Mouse (Mus musculus) midbrain, embryonic 13.5 days (tissue): ENCODE data around the gene Igtp. TPM values are rescaled to one million over a fixed set of nuclear protein-coding genes. Genes with fewer than 3 reads are reported as not detected.
"Not testable (repeated sequence)": the region's sequence is repeated elsewhere in the genome, so short reads cannot be mapped to it uniquely, and the experiment has no call there.

Experiments used
- ATAC-seq: fragments of 200-750 bp; cut with Nextera tagmentation; 2 replicates; pipeline ENCODE4 v1.8.0; 2017; ENCODE audit warnings: mild to moderate bottlenecking, moderate TSS enrichment, moderate library complexity
- H3K27ac ChIP-seq: fragments of 300-500 bp; sonication (generic); 2 replicates; pipeline ENCODE4 v1.5.1; 2015; ENCODE audit warnings: inconsistent platforms, mild to moderate bottlenecking, moderate library complexity
- H3K27me3 ChIP-seq: fragments of 300-500 bp; sonication (generic); 2 replicates; pipeline ENCODE4 v1.6.1; 2015; ENCODE audit warnings: mild to moderate bottlenecking, inconsistent platforms
- H3K36me3 ChIP-seq: fragments of 300-500 bp; sonication (generic); 2 replicates; pipeline ENCODE4 v1.6.1; 2015; ENCODE audit warnings: mild to moderate bottlenecking, inconsistent platforms
- H3K4me1 ChIP-seq: fragments of 300-500 bp; sonication (generic); replicated peaks from 2 replicates; pipeline ENCODE4 v1.6.1; 2015; ENCODE audit warnings: inconsistent platforms
- H3K4me2 ChIP-seq: fragments of 300-500 bp; sonication (generic); replicated peaks from 2 replicates; pipeline ENCODE4 v1.6.1; 2015; ENCODE audit warnings: moderate library complexity, mild to moderate bottlenecking, inconsistent platforms
- H3K4me3 ChIP-seq: fragments of 300-500 bp; sonication (generic); replicated peaks from 2 replicates; pipeline ENCODE4 v1.5.1; 2015; ENCODE audit warnings: mild to moderate bottlenecking, inconsistent platforms
- H3K9ac ChIP-seq: fragments of 300-500 bp; sonication (generic); replicated peaks from 2 replicates; pipeline ENCODE4 v1.6.1; 2015; ENCODE audit warnings: mild to moderate bottlenecking, inconsistent platforms
- H3K9me3 ChIP-seq: fragments of 300-500 bp; sonication (generic); 2 replicates; pipeline ENCODE4 v1.6.1; 2016; ENCODE audit warnings: mild to moderate bottlenecking, inconsistent platforms
- WGBS: fragments of 180-500 bp; shearing (Covaris S2); methylation state at CpG from one replicate; pipeline ENCODE4 v1.1.7; 2015; 5-methylcytosine and 5-hydroxymethylcytosine counted together
- polyA plus RNA-seq: library from polyadenylated mRNA; unstranded; fragments of >200 nt; fragmentation: Nextera tagmentation; extraction: Ambion mirVana; gene quantifications from 2 replicates; pipeline ENCODE4 v1.2.1, GENCODE M21; 2015

Gene Igtp
- polyA plus RNA-seq, 1 experiment from 2014 or later: 1.3 TPM

DNA sequence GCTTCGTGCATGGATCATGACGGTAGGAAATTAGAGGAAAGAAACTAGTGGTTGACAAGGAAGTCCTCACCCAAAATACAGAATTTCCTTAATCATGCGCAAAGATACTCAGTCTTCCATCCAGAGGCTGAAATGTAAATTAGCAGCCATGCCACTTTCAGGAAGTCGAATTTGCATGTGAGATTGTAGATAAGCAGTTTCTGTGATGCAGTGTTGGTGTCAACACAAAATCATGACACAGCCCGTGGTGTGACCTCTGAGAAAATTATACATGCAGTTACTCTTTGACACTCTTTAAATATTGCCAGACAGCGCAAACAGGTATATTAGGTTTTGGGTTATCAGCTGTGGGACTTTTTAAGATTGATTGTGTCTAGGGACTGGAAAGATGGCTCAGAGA, 9.7 kb upstream of the Igtp start:
- no peaks in the 10 kb centered on the region for H3K9me3 ChIP-seq
- no peak overlapping the region for H3K27ac ChIP-seq
- no peaks in the 10 kb centered on the region for H3K27me3 ChIP-seq
- H3K4me2 ChIP-seq: no peak overlapping the region
- ATAC-seq: no peak
- H3K4me1 ChIP-seq: no peaks in the 10 kb centered on the region
- no peak overlapping the region for H3K4me3 ChIP-seq
- no peak overlapping the region for H3K9ac ChIP-seq
- 96% methylated on average over 6 of the region's 6 CpGs for WGBS
- H3K36me3 ChIP-seq: no peaks in the 10 kb centered on the region

DNA sequence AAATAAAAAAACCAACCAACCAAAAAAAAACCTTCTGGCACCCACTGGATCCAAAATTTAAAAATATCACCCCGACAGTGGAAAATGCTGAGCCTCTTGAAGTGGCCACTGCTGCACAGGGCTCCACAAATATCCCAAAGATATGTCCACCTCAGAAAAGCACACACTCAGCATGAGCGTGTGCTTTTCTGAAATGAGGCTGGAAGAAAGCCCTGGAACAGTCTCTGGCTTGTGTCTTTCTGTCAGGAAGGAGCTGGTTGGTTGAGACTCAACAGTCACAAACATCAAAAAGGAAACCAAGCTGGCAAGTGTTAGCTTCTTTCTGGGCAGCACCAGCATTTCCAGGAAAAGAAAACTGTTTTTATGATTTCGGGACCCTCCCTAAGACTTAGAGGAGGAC, 6.0 kb upstream of the Igtp start:
- Histone ChIP-seq H3K27ac (no peak overlapping the region), H3K9ac (no peak overlapping the region), H3K9me3 (no peaks in the 10 kb centered on the region), H3K27me3 (no peaks in the 10 kb centered on the region), H3K4me1 (no peaks in the 10 kb centered on the region), H3K4me2 (no peak overlapping the region), H3K4me3 (no peak overlapping the region), H3K36me3 (no peaks in the 10 kb centered on the region)
- no peak for ATAC-seq
- whole genome bisulfite sequencing: 86% methylated on average over 3 of the region's 3 CpGs

DNA sequence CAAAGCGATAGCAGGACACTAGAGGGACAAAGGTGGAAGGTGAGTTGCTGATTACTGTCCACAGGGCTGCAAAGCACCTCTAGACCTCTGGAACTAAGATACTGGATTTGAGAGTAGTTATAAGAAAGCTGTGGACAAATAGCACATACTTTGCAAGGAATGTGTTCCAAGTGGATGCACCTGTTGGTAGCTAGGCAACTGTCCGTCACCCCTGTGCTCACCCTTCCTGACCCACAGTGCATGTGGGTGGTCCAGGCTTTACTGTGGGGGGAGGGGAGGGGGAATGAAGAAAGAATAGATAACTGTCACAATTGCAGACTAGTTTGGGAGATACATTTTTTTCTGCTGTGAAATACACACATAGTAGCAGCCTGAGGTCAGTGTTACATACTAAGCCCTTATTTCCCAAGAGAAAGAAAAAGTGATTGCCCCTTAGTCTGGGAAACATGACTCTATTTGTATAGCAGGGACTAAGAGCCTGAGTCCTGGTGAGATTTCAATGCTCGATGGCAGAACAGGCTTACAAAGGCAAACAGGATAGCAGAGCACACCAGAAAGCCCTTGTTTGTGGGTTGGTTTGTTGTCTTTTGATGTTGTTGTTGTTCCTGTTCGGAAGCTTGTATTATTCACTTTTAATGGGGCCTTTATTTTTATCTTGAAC, 5.4 kb upstream of the Igtp start:
- Histone ChIP-seq H3K27ac (no peak overlapping the region), H3K4me2 (no peak overlapping the region), H3K27me3 (no peaks in the 10 kb centered on the region), H3K9me3 (no peaks in the 10 kb centered on the region), H3K9ac (no peak overlapping the region), H3K4me1 (peaks cover under 1% of the 10 kb centered on the region; the same call in 1 of the 2 replicates), H3K36me3 (no peaks in the 10 kb centered on the region), H3K4me3 (no peak overlapping the region)
- WGBS: 39% methylated on average over 4 of the region's 4 CpGs
- ATAC-seq: no peak

DNA sequence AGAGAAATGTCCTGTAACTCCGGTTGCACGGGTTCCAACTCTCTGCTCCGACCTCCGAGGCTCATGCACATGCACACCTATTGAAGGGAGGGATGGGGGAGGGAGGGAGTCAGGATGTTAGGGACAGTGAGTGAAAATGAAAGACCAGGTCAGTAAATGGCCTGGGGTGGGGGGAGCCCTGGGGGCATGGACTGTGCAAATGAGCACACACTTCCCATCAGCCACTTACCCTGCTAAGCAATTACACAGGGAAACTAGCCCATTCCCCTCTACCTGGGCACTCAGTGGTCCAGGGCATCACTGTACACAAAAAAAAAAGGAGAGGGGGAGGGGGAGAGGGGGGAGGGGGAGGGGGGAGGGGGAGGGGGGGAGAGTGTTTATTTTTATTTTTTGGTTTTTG, 693 bp upstream of the Igtp start:
- H3K27ac ChIP-seq: no peak overlapping the region
- ATAC-seq: no peak
- no peak overlapping the region for H3K4me3 ChIP-seq
- no peaks in the 10 kb centered on the region for H3K9me3 ChIP-seq
- H3K36me3 ChIP-seq: no peaks in the 10 kb centered on the region
- peak overlapping the region; percentile 55; the same call in 1 of the 2 replicates for H3K4me2 ChIP-seq
- no peak overlapping the region for H3K9ac ChIP-seq
- WGBS: 90% methylated on average over 4 of the region's 4 CpGs
- H3K27me3 ChIP-seq: no peaks in the 10 kb centered on the region
- peaks cover 4% of the 10 kb centered on the region; the same call in 1 of the 2 replicates for H3K4me1 ChIP-seq

DNA sequence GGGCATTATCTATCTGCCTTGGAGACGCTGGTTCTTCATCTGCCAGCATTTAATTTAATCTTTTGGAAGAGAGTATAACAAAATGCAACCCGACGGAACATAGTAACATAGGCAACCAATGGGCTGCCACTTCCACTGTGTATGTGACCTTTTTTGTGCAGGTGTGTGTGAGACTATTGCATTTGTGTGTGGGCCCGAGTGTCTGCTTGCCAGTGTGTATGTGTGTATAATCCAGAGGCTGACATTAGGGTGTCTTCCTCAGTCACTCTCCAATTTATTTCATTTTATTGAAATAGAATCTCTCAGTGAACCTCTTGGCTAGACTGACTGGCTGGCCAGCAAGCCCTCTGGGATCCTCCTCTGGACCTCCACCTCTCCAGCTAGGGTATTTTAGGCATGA, 870 bp downstream of the Igtp start:
- no peaks in the 10 kb centered on the region for H3K9me3 ChIP-seq
- H3K4me1 ChIP-seq: peaks cover 4% of the 10 kb centered on the region; the same call in 1 of the 2 replicates
- no peak overlapping the region for H3K27ac ChIP-seq
- 96% methylated on average over 4 of the region's 4 CpGs for WGBS
- H3K4me3 ChIP-seq: no peak overlapping the region
- no peaks in the 10 kb centered on the region for H3K36me3 ChIP-seq
- H3K4me2 ChIP-seq: no peak overlapping the region
- no peak for ATAC-seq
- no peaks in the 10 kb centered on the region for H3K27me3 ChIP-seq
- H3K9ac ChIP-seq: no peak overlapping the region

DNA sequence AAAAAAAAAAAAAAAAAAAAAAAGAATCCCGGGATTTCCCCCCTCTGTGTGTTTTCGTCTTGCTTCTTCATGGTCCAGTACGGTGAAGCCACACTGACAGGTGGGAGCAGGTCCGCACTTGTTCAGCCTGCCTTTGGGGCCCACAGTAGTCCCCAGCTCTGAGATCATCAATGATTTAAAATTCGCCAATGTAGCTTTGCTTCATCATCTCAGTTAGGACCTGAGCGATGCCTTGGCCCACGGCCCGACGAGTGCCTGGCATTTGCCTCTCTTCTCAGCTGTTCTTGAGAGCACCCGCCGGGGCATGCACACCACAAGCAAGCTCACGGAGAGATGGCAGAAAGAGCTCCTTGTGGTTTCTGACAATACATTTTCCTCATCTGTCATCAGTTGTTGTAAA, 1.7 kb downstream of the Igtp start:
- H3K4me1 ChIP-seq: peaks cover 4% of the 10 kb centered on the region; the same call in 1 of the 2 replicates
- no peak overlapping the region for H3K4me3 ChIP-seq
- no peaks in the 10 kb centered on the region for H3K9me3 ChIP-seq
- WGBS: 89% methylated on average over 12 of the region's 12 CpGs
- H3K27ac ChIP-seq: no peak overlapping the region
- H3K36me3 ChIP-seq: no peaks in the 10 kb centered on the region
- no peak overlapping the region for H3K9ac ChIP-seq
- H3K27me3 ChIP-seq: no peaks in the 10 kb centered on the region
- H3K4me2 ChIP-seq: no peak overlapping the region
- no peak for ATAC-seq

DNA sequence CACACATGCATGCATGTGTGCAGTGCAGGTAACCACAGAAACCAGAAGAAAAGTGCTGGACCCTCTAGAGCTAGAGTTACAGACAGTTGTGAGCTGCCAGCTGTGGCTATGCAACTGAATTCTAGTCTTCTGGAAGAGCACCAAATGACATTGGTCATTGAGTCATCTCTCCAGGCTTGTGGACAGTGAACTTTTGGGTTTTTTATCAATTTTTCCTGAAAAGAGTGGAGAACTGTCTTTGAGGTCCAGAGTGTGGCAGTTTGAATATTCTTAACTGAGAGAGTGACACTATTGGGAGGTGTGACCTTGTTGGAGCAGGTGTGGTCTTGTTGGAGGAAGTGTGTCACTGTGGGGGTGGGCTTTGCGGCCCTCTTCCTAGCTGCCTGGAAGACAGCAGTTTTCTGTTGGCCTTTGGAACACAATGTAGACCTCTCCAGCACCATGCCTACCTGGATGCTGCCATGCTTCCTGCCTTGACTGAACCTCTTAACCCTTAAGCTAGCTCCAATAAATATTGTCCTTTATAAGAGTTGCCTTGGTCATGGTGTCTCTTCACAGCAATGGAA, 11.0 kb downstream of the Igtp start:
- no peak overlapping the region for H3K27ac ChIP-seq
- peaks cover 4% of the 10 kb centered on the region for H3K4me1 ChIP-seq
- H3K27me3 ChIP-seq: 0 out of 2 replicates have a peak, but pooled peaks cover 2% of the 10 kb centered on the region
- H3K9ac ChIP-seq: no peak overlapping the region
- H3K4me3 ChIP-seq: no peak overlapping the region
- 97% methylated on average over 1 of the region's 1 CpGs for WGBS
- H3K36me3 ChIP-seq: no peaks in the 10 kb centered on the region
- H3K9me3 ChIP-seq: no peaks in the 10 kb centered on the region
- no peak overlapping the region for H3K4me2 ChIP-seq
- no peak for ATAC-seq

DNA sequence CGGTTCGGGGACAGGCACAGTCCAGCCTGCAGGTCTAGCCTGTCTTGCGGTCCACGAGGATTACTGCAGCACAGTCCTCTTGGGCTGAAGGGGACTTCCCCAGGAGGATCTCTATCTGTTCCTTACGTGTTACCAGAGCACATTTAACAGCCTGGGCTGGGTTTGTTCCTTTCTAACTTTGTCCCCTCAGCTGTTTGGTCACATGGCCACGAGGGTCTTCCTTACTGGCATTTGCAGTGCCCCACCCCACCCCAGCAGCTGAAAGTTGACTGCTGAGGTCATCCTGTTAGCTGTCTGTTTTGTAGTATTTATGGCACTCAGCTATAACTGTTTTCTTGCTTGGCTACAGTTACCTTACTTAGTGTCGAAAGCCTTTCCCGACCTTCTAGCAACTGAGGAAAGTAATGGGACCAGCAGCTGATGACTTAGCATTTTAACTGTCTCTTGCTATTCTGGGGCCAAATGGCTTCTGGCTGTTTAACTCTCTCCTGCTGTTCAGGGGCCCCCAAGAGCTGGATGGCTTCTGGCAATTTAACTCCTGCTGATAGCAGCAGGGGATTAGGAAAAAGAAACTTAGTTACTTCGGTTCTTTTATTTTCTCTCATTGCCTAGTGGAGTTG, 11.8 kb downstream of the Igtp start:
- ATAC-seq: no peak
- no peaks in the 10 kb centered on the region for H3K9me3 ChIP-seq

DNA sequence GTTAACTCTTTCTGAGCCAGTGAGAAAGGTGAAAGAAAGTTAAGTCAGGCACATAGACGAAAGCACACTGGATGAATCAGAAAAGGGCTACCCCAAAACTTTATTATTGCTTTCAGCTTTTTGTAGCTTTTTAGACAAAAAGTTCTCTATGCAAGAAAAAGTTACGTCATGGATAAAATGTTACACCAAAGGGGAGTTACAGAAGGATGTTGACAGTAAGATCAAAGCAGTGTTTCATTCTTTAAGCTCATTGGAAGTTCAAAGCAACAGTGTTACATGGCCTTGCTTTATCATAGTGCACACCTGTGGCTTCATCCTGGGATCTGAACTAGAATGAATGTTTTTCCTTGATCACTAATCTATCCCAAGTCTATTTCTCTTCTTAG, 12.3 kb downstream of the Igtp start:
- Histone ChIP-seq H3K9ac (no peak overlapping the region), H3K4me2 (no peak overlapping the region), H3K27ac (no peak overlapping the region), H3K36me3 (no peaks in the 10 kb centered on the region), H3K4me1 (peaks cover 4% of the 10 kb centered on the region), H3K4me3 (no peak overlapping the region), H3K27me3 (0 out of 2 replicates have a peak, but pooled peaks cover 2% of the 10 kb centered on the region), H3K9me3 (no peaks in the 10 kb centered on the region)
- WGBS: 12% methylated on average over 2 of the region's 2 CpGs
- no peak for ATAC-seq

More for the DNA sequence above, 11.8 kb downstream of the Igtp start:
- Histone ChIP-seq H3K4me2 (no peak overlapping the region), H3K4me1 (peaks cover 4% of the 10 kb centered on the region), H3K4me3 (no peak overlapping the region), H3K27me3 (0 out of 2 replicates have a peak, but pooled peaks cover 2% of the 10 kb centered on the region), H3K9ac (no peak overlapping the region), H3K27ac (no peak overlapping the region), H3K36me3 (no peaks in the 10 kb centered on the region)
- WGBS: 22% methylated on average over 9 of the region's 9 CpGs

DNA sequence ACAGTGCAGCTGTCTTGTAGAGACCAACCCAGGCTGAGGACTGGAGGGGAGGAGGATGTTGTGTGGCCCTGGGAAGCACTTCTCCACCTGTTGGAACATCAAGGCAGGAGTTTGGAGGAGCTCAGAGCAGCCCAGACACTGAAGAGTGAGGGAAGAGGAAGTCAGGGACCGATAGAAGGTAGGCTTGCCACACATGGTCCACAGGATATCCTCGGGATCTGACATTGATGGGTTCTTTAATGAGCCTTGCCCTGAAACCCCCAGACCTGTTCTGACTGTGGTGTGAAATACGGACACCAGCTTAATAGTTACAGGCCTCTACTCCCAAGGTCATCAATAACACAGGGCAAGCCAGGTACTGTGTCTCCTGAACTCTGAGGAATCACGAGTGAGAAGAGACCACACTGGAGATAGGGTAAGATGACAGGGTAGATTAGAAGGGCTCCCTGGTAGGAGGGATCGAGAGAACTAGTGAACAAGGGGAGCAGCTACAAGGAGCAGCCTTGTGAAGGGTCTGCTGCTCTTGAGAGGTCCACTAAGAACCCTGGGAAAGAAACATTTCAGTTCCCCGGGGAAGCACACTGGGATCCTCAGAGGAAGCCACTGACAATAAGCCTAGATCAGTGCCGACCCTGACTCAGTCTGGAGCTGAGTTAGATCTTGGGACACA, 14.5 kb downstream of the Igtp start:
- H3K36me3 ChIP-seq: no peaks in the 10 kb centered on the region
- H3K4me1 ChIP-seq: peaks cover 4% of the 10 kb centered on the region
- H3K27ac ChIP-seq: no peak overlapping the region
- H3K27me3 ChIP-seq: 0 out of 2 replicates have a peak, but pooled peaks cover 2% of the 10 kb centered on the region
- no peak overlapping the region for H3K9ac ChIP-seq
- no peak for ATAC-seq
- H3K4me2 ChIP-seq: no peak overlapping the region
- no peak overlapping the region for H3K4me3 ChIP-seq
- H3K9me3 ChIP-seq: no peaks in the 10 kb centered on the region
- WGBS: 82% methylated on average over 7 of the region's 7 CpGs

DNA sequence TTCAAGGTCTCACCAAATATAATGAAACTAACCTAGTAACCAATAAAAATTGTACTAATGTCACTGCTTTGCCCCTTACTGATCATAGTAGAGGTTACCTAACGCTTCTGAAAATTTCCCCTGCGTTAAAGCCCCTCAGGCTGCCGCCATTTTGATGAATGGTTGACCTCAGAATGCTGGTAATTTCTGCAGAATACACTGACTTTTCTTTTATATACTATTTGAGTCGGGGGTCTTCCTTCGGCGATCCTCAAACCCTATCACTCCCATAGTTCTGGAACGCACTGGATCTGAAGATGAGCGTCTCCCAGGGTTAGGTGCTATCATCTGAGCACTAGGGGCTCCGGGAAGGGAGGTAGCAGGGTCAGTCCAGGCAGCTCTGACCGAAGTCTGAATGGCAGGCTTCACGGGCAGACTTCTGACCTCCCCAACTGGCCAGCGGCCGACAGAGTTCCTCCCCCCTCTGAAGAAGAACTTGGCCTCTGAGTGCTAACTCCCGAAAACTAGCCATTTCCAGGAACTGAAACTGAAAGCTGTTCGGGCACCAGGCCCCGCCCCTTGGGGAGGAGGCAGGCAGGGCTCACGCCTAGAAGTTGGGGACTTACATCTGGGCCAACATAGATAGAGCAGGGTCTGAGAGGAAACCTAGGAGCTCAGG, 15.2 kb downstream of the Igtp start:
- 54% methylated on average over 17 of the region's 17 CpGs for WGBS
- ATAC-seq: no peak

DNA sequence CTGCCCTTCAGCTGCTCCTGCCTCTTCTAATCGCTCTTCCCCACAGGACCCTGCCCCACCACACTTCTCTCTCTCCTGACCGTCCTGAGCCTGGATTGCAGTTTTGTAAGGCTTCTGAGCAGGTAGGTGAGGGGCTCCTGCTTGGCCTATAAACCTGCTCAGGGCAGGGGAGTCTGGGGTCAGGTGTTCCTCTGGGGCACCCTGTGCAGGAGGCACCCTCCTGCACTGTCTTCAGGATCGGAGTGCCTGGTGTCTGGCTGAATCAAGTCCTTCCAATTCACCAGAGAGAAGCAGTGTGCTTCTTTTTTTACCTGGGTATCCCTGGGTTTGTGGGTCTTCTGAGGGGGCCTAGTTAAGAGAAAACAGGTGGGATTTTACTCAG, 15.7 kb downstream of the Igtp start:
- not testable (repeated sequence) for H3K27ac ChIP-seq, H3K9ac ChIP-seq, ATAC-seq, H3K4me1 ChIP-seq, H3K9me3 ChIP-seq, H3K27me3 ChIP-seq, H3K4me3 ChIP-seq, H3K36me3 ChIP-seq, H3K4me2 ChIP-seq
- WGBS: 37% methylated on average over 2 of the region's 3 CpGs

More for the DNA sequence above, 15.2 kb downstream of the Igtp start:
- Histone ChIP-seq H3K9ac (no peak overlapping the region), H3K4me2 (peak overlapping the region; percentile 34), H3K27ac (no peak overlapping the region), H3K36me3 (no peaks in the 10 kb centered on the region), H3K4me1 (peaks cover 4% of the 10 kb centered on the region), H3K27me3 (0 out of 2 replicates have a peak, but pooled peaks cover 2% of the 10 kb centered on the region), H3K9me3 (no peaks in the 10 kb centered on the region), H3K4me3 (peak overlapping the region; percentile 16; the same call in 1 of the 2 replicates)
